Mouse (Mus musculus) intestine, embryonic 15.5 days (tissue): ENCODE data around the gene Ildr2. TPM values are rescaled to one million over a fixed set of nuclear protein-coding genes. Genes with fewer than 3 reads are reported as not detected.

Source experiments
- ATAC-seq: fragments of 200-750 bp; cut with Nextera tagmentation; 2 replicates; pipeline ENCODE4 v1.8.0; 2017; ENCODE audit warnings: moderate TSS enrichment, moderate library complexity
- H3K27ac ChIP-seq: fragments of 300-500 bp; sonication (generic); 2 replicates; pipeline ENCODE4 v1.5.1; 2015; ENCODE audit warnings: mild to moderate bottlenecking, inconsistent platforms
- H3K27me3 ChIP-seq: fragments of 300-500 bp; sonication (generic); replicated peaks from 2 replicates; pipeline ENCODE4 v1.6.1; 2015; ENCODE audit warnings: inconsistent platforms
- H3K36me3 ChIP-seq: fragments of 300-500 bp; sonication (generic); 2 replicates; pipeline ENCODE4 v1.6.1; 2015; ENCODE audit warnings: inconsistent platforms
- H3K4me1 ChIP-seq: fragments of 300-500 bp; sonication (generic); replicated peaks from 2 replicates; pipeline ENCODE4 v1.6.1; 2015; ENCODE audit warnings: inconsistent platforms
- H3K4me2 ChIP-seq: fragments of 300-500 bp; sonication (generic); replicated peaks from 2 replicates; pipeline ENCODE4 v1.6.1; 2015; ENCODE audit warnings: mild to moderate bottlenecking, inconsistent platforms
- H3K4me3 ChIP-seq: fragments of 300-500 bp; sonication (generic); replicated peaks from 2 replicates; pipeline ENCODE4 v1.5.1; 2015; ENCODE audit warnings: inconsistent platforms
- H3K9ac ChIP-seq: fragments of 300-500 bp; sonication (generic); 2 replicates; pipeline ENCODE4 v1.6.1; 2015; ENCODE audit warnings: inconsistent platforms
- H3K9me3 ChIP-seq: fragments of 300-500 bp; sonication (generic); 2 replicates; pipeline ENCODE4 v1.6.1; 2016; ENCODE audit warnings: inconsistent platforms
- WGBS: fragments of 180-500 bp; shearing (Covaris S2); methylation state at CpG from one replicate; pipeline ENCODE4 v1.1.7; 2015; 5-methylcytosine and 5-hydroxymethylcytosine counted together
- polyA plus RNA-seq: library from polyadenylated mRNA; unstranded; fragments of >200 nt; fragmentation: Nextera tagmentation; extraction: Ambion mirVana; gene quantifications from 2 replicates; pipeline ENCODE4 v1.2.1, GENCODE M21; 2015

Ildr2 gene
- polyA plus RNA-seq, 1 experiment from 2014 or later = 0.67 TPM

DNA sequence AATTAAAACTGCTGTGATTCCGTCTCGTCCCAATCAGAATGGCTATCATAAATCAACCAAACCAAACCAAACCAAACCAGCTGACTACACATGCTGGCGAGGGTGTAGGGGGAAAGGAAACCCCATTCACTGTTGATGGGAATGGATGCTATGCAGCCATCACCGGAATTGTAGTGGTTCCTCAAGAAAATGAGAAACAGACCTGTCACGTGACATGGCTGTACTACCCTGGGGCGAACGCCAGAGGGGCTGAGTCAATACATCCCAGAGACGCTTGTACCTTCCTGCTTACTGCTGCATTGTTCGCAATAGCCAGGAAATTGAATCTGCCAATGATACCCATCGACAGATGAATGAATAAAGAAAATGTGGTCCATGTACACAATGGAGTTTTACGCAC, 95.8 kb downstream of the Ildr2 start:
- H3K9ac ChIP-seq = no peak overlapping the region
- H3K9me3 ChIP-seq = no peaks in the 10 kb centered on the region
- H3K27me3 ChIP-seq = no peaks in the 10 kb centered on the region
- no peaks in the 10 kb centered on the region for H3K36me3 ChIP-seq
- no peak overlapping the region for H3K4me3 ChIP-seq
- WGBS = 81% methylated on average over 11 of the region's 11 CpGs
- no peaks in the 10 kb centered on the region for H3K4me1 ChIP-seq
- no peak for ATAC-seq
- H3K27ac ChIP-seq = no peak overlapping the region
- H3K4me2 ChIP-seq = no peak overlapping the region

DNA sequence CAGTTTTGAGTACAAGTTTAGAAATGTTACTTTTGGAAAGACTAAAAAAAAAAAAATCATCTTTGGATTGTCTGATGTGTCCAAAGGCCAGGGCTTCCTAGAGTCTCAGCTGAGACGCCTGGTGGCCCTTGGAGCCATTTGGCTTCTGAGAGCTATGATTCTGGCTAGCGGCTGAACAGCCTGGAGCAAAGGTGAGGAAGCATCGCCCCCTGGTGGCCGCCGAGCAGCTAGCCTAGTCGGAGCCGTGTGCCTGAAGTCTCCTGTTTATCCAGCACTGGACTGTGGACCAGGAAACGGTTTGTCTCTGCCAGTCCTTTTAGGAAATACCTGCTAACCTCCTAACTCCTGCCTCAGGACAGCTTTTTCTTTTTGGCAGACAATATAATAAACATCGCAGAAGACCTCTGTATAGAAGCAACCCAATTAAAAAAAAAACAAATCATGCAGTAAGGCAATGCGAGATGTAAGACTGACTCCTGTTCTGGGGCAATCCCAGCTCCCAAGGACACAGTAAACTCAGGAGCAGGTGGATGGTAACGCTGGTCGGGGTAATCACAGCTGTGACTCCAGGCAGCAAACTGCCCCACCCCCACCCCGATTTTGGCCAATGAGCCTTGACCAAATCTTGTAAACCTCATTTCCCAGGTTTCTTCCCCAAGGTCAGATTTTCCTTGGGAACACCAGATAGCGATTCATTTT, 106.4 kb downstream of the Ildr2 start:
- 25% methylated on average over 14 of the region's 14 CpGs for WGBS
- H3K4me1 ChIP-seq = no peaks in the 10 kb centered on the region
- no peaks in the 10 kb centered on the region for H3K36me3 ChIP-seq
- H3K9ac ChIP-seq = no peak overlapping the region
- H3K27me3 ChIP-seq = no peaks in the 10 kb centered on the region
- no peak overlapping the region for H3K4me2 ChIP-seq
- peak; percentile 94 for ATAC-seq
- no peaks in the 10 kb centered on the region for H3K9me3 ChIP-seq
- no peak overlapping the region for H3K4me3 ChIP-seq
- no peak overlapping the region for H3K27ac ChIP-seq

DNA sequence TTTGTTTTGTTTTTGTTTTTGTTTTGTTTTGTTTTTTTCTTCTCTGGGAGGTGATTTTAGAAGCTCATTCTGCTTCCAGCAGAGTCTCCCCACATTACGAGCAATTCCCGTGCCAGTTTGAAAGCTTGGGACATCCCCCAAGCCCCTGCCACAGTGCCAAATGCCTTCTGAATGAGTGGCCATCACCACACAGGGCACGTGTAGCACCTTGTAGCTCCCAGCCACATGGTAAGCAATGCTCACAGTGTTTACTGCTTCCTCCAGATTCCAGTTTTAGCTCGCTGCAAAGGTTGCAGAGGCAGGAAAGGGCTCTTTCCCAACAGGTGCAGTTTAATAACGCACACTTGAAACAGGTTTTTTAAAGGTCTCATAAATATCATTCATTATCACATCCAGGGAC, 107.0 kb downstream of the Ildr2 start:
- H3K4me2 ChIP-seq = no peak overlapping the region
- no peaks in the 10 kb centered on the region for H3K4me1 ChIP-seq
- WGBS = 75% methylated on average over 5 of the region's 5 CpGs
- H3K36me3 ChIP-seq = no peaks in the 10 kb centered on the region
- H3K9ac ChIP-seq = no peak overlapping the region
- no peak overlapping the region for H3K27ac ChIP-seq
- H3K27me3 ChIP-seq = no peaks in the 10 kb centered on the region
- no peaks in the 10 kb centered on the region for H3K9me3 ChIP-seq
- no peak for ATAC-seq
- H3K4me3 ChIP-seq = no peak overlapping the region

DNA sequence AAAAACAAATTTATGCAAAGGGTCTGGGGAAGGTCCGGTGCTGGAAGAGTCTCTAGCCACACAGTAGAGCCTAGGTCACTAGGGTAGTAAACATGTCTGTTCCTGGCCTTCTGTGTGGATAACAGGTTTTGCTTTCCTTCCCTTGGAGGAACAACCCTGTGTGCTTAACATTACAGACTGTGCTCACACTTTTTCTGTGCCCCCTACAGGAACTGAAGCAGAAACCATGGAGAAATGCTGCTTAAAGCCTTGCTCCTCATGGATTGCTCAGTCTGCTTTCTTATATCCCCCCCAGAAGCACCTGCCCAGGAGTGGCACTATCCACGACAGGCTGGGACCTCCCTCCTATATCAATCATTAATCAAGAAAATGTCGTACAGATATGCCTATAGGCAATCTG, 107.9 kb downstream of the Ildr2 start:
- Histone ChIP-seq H3K27ac (no peak overlapping the region), H3K9ac (no peak overlapping the region), H3K9me3 (no peaks in the 10 kb centered on the region), H3K4me2 (no peak overlapping the region), H3K36me3 (no peaks in the 10 kb centered on the region), H3K27me3 (no peaks in the 10 kb centered on the region), H3K4me1 (no peaks in the 10 kb centered on the region), H3K4me3 (no peak overlapping the region)
- no peak for ATAC-seq
- 72% methylated on average over 3 of the region's 3 CpGs for WGBS

DNA sequence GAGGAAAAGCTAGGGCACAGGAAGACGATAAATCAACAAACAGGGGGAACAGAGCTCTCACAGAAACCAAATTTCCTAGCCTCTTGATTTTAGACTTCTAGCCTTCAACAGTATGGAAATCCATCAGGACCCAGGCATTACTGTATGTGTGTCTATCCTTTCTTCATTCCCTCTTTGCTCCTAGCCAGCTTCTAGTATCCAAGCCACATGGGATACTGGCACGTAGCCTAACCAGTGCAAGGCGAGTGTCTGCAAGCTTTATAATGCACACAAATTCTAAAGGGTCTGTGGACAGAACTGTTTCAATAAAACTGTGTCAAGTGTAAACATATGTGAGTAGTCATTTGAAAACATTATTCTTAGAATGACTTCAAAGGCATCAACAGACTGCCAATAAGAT, 108.7 kb downstream of the Ildr2 start:
- H3K4me3 ChIP-seq = no peak overlapping the region
- H3K9ac ChIP-seq = no peak overlapping the region
- H3K36me3 ChIP-seq = no peaks in the 10 kb centered on the region
- H3K9me3 ChIP-seq = no peaks in the 10 kb centered on the region
- WGBS = 54% methylated on average over 3 of the region's 3 CpGs
- no peaks in the 10 kb centered on the region for H3K27me3 ChIP-seq
- H3K4me2 ChIP-seq = no peak overlapping the region
- no peaks in the 10 kb centered on the region for H3K4me1 ChIP-seq
- no peak overlapping the region for H3K27ac ChIP-seq
- ATAC-seq = no peak

DNA sequence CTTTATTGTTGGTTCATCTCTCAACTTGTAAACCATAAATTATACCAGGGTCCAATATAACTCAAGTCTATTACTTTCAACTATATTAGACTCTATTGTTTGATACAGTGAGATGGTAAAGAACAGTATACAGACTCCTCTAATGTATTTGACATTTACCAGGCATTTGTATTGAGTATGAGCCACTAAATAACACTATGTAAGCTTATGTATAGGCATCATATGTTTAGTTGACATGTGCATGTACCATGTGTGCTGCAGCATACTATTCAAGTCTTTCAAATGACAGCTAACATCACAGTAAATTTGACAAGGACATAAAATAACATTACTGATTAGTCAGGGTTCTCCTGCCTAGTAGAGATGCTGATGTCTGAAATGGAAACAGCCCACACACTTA, 109.2 kb downstream of the Ildr2 start:
- Histone ChIP-seq H3K4me2 (no peak overlapping the region), H3K9ac (no peak overlapping the region)
- ATAC-seq = no peak

More for the DNA sequence above, 109.2 kb downstream of the Ildr2 start:
- Histone ChIP-seq H3K27me3 (no peaks in the 10 kb centered on the region), H3K27ac (no peak overlapping the region), H3K9me3 (no peaks in the 10 kb centered on the region), H3K4me3 (no peak overlapping the region), H3K36me3 (no peaks in the 10 kb centered on the region), H3K4me1 (no peaks in the 10 kb centered on the region)

Other genes with a start within 250 kb of the Ildr2 start
- 1.8 TPM in 2 replicates for gene Dusp27, start 126.2 kb upstream of the Ildr2 start, polyA plus RNA-seq
- 59.8 and 60.2 TPM in 2 replicates for gene Gpa33, start 123.9 kb upstream of the Ildr2 start, polyA plus RNA-seq
- not detected in 2 replicates for gene Mael, start 15.4 kb upstream of the Ildr2 start, polyA plus RNA-seq
- 41.5 and 41.7 TPM in 2 replicates for gene Tada1, start 125.0 kb downstream of the Ildr2 start, polyA plus RNA-seq
- gene Pogk, start 155.7 kb downstream of the Ildr2 start, polyA plus RNA-seq = 9.0 and 10.4 TPM in 2 replicates
- not detected in 2 replicates for gene Gm4846, start 243.4 kb downstream of the Ildr2 start, polyA plus RNA-seq